Mouse (Mus musculus) CH12F3 (cell line): ENCODE results near the gene Zfp385c.

Source experiments
- in situ Hi-C: fragments of 300-500 bp; cut with MboI; formaldehyde crosslinking; loops from 2 replicates; pipeline ENCODE4 v1.14.3; 2020; ENCODE audit warnings: low sequenced_read_pairs

Gene Zfp385c

DNA sequence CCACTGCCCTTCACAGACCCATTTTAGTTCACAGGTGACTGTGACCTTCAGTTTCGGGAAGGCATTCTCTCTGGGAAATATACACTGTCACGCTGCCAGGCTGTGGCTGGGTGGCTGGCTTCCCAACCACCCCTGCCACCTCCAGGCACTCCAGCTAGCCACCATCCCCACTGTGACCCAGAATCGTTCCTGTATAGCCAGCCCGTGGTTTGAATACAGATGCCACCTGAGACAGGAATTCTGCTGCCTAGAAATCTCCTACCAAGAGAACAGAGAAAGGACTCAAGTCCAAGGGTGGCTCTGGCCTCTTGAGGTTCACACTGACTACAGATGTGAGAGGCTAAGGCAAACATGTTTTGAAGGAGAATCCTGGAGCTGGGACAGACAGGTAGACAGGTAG is 26.6 kb upstream of the Zfp385c start:
- in situ Hi-C loops, result no loop called here

DNA sequence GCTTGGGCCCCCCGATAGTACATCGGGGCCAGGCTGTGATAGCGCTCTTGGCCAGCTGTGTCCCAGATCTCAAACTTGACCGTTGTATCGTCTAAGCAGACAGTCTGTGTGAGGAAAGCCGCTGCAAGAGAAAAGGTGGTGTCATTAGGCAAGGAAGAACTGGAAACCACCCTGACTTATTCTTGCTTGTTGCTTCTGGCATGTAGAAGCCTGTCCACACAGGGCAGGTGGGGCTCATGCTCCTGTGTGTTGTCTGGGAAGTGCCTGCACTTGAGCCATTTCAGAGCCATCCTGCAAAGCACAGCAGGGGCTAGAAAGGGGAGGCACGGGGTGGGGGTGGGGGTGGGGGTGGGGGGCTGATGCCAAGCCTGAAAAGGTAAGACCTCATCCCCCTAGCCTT is 26.2 kb upstream of the Zfp385c start:
- in situ Hi-C loops, result no loop called here

DNA sequence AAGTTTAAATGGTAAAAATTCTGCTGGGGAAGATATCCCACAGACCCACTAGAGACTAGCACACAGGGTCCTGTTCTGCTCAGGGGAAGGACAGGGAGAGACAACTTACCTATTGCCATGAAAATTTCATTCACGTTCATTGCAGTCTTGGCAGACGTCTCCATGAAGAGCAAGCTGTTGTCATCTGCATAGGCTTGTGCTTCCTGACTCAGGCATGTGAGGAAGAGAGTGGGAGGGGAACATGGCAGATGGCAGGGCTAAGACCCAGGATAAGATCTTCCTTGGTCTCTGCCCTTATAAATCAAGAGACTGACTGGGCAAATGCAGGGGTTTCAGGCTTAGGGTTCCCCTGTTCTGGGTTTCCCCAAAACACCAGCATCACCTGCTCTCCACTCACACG is 24.4 kb upstream of the Zfp385c start:
- in situ Hi-C loops, result no loop called here

DNA sequence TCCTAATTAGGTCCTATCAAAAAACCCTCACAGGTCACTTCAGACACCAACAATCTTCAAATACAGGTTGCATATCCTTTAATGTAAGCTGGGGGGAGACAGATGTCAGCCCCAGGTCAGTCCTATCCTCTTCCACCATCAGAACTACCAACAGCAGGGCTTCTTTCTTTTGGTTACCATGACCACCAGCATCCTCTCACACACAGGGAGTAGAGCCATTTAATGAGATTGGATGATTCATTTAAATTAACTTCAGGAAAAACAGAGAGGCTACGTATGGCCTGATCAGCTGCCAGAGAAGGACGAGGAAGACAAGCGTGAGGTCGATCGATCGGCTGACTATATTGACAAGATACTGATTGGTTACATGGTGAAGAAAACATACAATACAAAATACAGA is 22.7 kb upstream of the Zfp385c start:
- in situ Hi-C loops, result no loop called here

DNA sequence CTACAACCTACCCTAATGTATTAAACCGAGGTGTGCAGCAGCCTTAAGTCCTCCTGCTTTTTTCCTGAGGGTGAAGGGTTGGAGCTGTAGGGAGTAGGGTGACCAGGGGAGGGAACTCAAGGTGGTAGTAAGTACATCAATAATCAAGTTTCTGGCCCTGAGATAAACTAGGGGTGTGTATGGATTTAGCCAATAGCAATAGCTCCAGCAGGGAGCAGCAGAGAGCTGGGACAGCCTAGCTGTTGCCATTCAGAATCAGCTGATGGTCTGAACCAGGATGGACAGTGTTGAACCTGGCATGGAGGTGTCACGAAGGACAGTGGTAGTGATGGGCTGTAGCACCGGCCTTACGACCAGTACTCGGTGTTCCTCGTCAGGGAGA is 22.3 kb upstream of the Zfp385c start:
- in situ Hi-C loops, result no loop called here

DNA sequence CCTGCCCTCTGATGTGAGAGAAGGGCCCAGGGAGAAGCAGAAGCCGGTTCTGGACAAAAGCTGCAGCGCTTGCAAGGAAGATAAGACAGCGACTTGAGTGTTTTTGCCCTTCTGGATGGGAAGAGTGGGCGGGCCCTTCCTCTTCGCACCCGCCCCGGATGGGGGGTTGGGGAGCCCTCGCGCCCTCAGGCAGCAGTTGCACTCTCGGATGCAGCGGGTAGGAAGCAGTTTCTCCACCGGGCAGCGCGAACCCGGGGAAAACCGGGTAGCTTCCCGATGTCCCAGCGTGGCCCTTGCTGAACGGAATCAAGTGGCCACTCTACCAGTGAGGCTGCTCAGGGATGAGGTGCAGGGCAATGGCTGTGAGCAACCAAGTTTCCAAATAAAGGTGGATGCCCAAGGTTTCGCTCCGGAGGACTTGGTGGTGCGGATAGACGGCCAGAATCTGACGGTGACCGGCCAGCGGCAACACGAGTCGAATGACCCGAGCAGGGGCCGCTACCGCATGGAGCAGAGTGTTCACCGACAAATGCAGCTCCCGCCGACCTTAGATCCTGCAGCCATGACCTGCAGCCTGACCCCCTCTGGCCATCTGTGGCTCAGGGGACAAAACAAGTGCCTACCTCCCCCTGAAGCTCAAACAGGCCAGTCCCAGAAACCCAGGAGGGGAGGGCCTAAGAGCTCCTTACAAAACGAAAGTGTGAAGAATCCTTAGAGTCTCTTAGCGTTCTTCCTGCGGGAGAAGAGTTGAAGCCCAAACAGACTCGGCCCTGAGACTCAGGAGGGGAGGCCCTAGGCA is 21.7 kb upstream of the Zfp385c start, which contains the start of gene Hspb9:
Gene Hspb9, plus strand, starts transcription at position 116 of the 799 bp plus-strand sequence.
- in situ Hi-C loops, result no loop called here

DNA sequence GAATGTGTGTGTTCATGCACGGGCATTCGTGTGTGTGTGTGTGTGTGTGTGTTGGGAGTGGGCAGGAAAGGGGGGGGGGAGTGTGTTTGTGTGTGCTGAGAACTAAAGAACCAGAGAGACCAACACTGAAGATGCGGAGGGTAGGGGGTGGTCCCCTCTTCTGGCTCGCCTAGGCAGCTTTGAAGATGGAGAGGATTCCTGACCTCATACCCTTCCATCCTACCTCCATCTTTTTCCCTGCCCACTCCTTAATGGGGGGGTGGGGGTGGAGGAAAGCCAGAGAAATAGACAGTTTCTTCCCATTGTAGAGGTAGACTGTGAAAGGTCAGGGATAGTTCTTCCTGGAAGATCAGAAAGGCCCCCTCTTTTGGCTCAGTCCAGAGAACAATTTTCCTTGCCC is 20.9 kb upstream of the Zfp385c start:
- in situ Hi-C loops, result no loop called here

DNA sequence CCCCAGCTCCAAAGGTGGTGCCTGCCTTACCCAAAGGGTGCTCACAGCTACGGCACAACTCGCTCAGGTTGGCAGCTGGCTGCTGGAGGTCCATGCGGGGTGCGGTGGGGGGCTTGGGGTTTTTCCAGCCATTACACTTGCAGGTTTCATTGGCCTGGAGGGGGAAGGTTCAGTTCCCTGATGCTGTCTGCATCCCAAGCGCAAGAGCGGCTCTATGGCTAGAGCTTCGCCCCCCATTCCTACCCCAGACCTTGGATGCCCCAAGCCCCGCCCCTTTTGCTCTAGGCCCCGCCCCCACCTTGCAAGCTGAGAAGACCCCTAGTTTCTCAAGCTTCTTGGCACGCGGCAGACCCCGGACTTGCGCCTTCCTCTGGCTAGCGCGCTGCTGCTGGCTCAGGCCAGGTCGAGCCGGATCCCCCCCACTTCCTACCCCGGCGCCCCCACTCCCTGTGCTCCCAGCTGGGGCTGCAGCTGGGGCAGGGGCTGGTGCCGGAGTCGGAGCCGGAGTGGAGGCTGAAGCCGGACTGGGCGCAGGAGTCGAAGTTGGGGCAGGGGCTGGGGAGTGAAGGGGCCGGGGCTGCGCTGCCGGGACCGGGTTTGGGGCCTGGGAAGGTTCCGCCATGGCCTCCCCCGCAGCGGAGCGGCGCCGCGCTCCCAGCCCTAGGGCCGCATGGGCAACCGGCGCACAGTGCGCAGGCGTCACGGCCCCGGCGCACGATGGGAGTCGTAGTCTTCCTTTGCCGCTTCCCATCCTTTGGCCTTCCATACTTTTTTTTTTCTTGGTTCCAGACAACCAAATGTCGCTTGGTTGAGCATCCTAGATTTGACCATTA is 19.7 kb upstream of the Zfp385c start, which contains the start of gene Kat2a:
Gene Kat2a, minus strand, starts transcription at position 683 of the 833 bp plus-strand sequence.
- in situ Hi-C loops, result no loop called here

DNA sequence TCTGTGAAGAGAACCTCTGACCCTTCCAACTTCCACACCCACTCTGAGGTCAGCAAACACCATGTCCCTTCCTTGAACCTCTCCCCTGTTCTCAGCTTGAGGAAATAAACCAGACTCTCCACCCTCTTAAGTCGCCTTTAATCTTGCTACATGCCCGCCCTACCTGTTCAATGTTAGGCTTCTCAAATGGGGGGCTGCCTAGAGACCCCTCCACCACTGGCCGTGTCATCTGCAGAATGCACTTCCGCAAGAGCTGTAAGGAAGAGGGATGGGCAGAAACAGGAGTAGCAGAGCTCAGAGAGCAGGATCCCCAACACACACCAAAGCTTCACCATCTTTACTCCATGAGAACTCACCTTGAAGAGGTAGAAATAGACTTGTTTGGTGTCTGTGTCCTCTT is 18.7 kb upstream of the Zfp385c start:
- in situ Hi-C loops, result no loop called here

DNA sequence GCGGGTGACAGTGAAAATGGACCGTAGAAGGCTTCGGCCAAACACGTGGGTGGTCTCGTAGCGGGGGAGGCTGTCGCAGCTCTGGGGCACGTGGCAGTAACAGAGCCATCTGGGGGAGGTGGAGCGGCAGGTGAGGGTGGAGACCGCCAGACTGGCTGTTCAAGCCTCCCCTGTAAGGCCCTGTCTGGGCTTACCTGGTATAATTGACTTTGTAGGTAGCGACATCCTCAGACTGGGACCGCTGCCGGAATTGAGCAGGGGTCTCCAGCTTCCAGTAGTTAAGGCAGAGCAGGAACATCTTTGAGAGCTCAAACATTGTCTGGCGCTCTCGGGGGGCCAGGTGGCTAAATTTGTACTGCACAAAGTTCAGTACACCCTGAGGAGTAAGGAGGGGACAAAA is 18.3 kb upstream of the Zfp385c start:
- in situ Hi-C loops, result no loop called here

DNA sequence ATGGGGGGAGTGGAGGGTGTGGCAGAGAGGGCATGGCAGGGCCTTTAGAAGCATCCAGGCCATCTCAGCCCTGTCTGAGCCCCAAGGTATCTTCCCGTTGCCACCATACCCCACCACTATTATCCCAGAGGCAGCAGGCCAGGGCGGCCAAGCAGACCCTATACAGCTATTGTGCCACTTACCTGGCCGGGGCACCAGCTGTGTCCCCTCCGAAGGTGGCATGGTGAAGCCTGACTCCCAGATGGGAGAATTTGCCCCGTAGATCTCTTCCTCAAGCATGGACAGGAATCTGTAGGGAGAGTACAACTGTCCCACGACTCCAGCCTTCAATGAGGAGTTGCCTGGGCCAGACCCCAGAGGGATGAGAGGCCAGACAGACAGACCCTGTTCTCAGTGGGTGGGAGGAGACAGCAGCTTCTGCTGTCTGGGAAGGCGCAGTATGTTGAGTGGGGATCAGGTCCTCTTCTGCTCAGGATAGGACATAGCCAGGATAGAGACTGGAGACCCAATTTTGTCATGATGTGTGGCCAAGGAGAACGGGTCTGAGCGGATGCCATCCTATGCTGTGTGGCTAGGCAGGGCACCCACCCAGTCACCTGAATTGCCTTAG is 17.1 kb upstream of the Zfp385c start:
- in situ Hi-C loops, result loop anchor here (10.0 kb wide), 1 partner anchor 215 kb away; no protein-coding TSS in a partner anchor

DNA sequence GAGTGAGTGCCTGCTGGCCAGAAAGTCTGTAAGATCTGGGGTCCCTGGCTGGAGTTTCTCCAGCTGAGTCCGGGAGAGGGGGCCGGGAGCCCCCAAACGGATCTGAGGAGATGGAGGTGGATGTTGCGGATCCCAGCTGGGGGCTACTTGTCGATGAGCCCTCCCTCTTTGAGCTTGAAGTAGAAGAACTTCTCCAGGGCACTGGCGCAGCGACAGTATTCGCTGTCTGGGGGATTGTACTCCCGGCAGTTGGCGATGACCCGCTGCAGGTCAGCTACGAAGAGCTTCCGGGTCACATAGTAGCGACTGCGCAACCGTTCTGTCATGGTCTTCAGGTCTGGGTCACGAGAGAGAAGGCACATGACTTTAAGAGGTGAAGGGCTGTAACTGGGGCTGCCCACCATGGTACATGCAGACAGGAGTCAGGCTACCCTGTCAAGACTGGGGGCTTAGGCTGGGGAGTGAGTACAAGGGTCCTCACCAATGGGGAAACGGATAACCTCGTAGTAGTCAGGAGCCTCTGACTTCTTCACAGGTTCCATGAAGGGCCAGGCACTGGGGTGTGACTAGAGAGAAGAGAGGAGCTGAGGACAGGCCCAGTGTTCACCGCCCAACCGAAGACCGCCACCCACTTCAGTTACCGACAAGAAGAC is 13.0 kb upstream of the Zfp385c start:
- in situ Hi-C loops, result loop anchor here (10.0 kb wide), 1 partner anchor 210 kb away; no protein-coding TSS in a partner anchor

DNA sequence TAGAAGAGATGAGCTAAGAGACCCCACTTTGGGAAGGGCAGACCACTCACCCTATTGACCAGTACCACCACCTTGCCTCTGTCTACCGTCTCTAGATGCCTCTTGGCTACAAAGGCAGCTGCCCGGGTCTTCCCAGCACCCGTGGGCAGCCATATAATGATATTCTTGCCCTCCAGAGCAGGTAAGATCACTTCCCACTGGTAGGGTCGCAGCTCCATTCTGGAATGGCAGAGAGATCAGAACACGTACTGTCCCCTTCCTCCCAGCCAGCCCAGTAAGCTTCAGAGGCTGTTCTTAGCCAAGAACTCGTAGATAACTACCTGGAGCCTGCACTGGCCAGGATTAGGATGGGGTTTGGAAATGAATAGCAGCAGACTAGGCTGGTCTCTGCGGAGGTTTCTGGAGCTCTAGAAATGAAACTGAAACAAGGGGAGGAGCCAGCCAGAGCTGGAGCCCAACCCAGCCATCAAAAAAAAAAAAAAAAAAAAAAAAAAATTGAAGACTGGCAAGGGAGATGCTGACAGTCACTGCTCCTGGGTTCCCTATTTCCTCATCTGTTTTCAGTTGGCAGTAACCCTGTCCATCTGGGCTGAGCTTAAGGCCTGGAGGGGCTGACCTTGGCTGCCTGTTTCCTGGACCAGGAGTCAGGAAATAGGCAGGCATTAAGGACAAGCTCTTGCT is 11.7 kb upstream of the Zfp385c start, which contains the start of gene Dhx58:
Gene Dhx58, minus strand, starts transcription at position 421 of the 681 bp plus-strand sequence.
- in situ Hi-C loops, result loop anchor here (10.0 kb wide), 1 partner anchor 209 kb away; no protein-coding TSS in a partner anchor

DNA sequence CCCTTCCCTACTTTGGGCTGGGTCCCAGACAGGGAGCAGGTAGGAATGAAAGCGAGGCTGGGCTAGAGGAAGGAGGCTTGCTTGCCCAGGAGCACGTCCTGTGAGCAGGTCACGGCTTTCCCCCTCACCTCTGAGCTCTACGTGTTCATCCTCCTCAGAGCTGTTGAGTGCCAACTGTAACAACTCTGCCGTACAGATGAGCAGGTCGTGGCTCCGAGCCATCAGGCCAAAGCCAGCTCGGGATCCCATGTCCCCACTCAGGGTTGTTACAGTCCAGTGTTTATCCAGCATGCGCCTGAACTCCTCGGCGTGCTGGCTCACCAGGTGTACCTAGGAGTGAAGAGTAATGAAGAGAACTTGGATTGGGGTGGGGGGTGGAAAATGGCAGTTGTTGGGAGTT is 11.1 kb upstream of the Zfp385c start:
- in situ Hi-C loops, result loop anchor here (10.0 kb wide), 1 partner anchor 209 kb away; no protein-coding TSS in a partner anchor

DNA sequence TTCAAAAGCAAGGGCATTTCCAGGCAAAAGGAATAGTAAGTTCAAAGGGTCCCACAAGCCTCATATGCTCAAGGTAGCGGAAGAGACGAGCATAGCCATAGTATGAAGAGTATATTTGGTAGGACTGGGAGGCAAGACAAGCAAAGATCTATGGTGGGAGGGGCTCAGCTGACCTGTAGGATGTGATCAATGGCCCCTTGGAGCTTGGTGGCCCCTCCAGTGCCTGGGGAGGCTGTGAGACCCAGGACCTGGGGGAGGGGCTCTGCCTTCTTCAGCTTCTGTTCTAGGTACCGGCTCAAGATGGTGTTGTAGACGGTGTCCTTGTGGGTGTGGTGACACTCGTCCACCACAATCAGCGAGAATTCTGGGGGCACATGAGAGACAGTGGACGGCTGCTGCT is 10.7 kb upstream of the Zfp385c start:
- in situ Hi-C loops, result loop anchor here (10.0 kb wide), 1 partner anchor 208 kb away; no protein-coding TSS in a partner anchor

DNA sequence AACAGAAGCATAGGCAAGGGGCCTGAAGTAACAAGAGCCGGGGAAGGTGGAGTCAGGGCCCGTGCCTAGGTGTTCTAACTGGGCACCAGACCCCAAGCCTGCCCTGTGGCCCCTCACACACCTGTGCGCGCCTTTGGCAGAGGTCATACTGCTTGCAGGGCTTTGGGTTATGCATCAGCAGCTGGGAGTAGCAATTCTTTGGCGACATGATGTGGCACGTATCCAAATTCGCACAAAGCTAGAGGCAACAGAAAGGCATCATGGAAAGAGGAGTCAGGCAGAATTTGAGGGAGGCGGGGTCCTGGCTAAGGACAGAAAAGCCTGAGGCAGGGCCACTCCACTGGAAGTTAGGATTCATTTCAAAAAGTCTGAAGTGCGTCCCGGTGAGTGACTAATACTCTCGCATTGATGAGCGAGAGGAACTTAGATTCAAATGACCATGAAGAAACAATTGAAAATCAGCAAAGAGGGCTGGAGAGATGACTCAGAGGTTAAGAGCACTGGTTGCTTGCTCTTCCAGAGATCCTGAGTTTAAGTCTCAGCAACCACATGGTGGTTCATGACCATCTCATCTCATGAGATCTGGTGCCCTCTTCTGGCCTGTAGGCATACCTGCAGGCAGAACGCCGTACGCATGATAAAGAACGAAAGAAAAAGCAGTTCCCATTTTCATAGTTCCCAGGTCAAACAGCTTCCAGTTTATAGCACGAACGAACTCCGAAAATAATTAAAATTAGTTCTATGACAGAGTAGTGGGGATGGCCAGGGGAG is 10.0 kb upstream of the Zfp385c start:
- in situ Hi-C loops, result loop anchor here (10.0 kb wide), 1 partner anchor 207 kb away; no protein-coding TSS in a partner anchor

DNA sequence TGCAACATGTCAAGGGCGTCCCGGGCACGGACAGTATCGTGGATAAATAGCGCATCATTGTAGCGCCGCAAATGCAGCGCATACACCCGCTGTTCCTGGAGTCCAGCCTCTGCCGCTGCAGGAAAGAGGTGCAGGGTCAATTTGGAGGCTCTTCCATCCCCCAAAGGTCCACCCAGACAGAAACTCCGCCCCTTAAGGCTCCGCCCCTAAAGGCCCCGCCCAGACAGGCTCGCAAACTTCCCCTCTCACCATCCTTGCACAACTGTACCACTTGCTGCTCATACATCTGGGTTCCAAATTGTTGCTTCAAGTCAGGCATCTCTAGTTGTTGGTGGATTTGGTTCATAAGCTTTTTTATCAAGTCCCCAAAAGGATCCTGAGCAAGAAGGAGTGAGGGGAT is 9.0 kb upstream of the Zfp385c start:
- in situ Hi-C loops, result loop anchor here (10.0 kb wide), 1 partner anchor 206 kb away; no protein-coding TSS in a partner anchor

DNA sequence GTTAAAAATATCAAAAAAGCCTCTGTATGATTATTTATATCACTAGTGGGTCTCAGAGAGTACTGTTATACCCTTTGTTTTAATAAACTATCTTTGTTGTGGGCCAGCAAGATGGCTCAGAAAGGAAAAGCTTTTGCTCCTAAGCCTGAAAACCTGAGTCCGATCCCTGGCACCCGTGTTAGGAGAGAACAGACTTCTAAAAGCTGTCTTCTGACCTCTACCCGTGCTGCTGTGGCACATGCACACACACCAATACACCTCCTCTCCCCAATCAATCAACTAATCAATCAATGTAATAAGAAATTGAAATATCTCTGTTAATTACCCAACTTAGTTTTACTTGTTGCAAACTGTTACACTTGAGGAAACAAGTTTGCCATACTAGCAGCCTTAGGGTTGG is 8.5 kb upstream of the Zfp385c start:
- in situ Hi-C loops, result loop anchor here (10.0 kb wide), 1 partner anchor 206 kb away; no protein-coding TSS in a partner anchor

DNA sequence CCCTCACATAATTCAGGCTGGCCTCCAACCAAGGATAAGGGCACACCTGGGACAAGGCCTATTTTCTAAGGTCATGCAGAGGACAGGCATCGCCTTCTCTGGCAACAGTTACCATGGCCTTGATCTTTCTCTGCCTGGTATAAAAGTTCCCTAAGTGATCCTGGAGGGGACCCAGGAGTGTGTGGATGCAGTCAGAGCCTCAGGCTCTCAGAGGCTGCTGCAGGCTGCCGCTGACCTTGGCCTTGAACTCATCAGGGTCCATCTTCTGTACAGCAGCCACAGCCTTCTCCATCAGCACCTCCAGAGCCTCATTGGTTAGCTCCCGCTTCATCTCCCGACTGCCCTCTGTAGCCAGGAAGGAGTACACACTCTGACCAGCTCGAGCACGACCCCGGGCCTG is 5.7 kb upstream of the Zfp385c start:
- in situ Hi-C loops, result loop anchor here (5.0 kb wide), 2 partner anchors 66 to 126 kb away; partner anchors contain the start of gene Cnp
